Mouse (Mus musculus): ENCODE measurements around the gene Prkar1b.

Gene Prkar1b

GRCm38 (mm10) chr5:139110140-139110855 is 39.5 kb downstream of the Prkar1b start:
- DNase-seq (ENCODE audit: low spot score in 2 of 2): no peak

- no peak for DNase-seq (ENCODE audit: low spot score in 2 of 2)
These were observed 42.0 kb downstream of the Prkar1b start for GRCm38 (mm10) chr5:139107815-139108214.

- no peak for DNase-seq (ENCODE audit: low spot score in 2 of 2)
These were observed 48.0 kb downstream of the Prkar1b start for GRCm38 (mm10) chr5:139101783-139102182.

GRCm38 (mm10) chr5:139098991-139099972 is 50.5 kb downstream of the Prkar1b start:
- peak in 1 of 2 experiments; percentile 19 for DNase-seq (ENCODE audit: low spot score in 2 of 2)

- DNase-seq (ENCODE audit: low spot score in 2 of 2): no peak
These were observed 54.3 kb downstream of the Prkar1b start for GRCm38 (mm10) chr5:139095297-139096110.

GRCm38 (mm10) chr5:139093534-139093933 is 56.3 kb downstream of the Prkar1b start:
- no peak for DNase-seq (ENCODE audit: low spot score in 2 of 2)

GRCm38 (mm10) chr5:139091713-139092112 is 58.1 kb downstream of the Prkar1b start:
- DNase-seq (ENCODE audit: low spot score in 2 of 2): no peak

- no peak for DNase-seq (ENCODE audit: low spot score in 2 of 2)
These were observed 59.6 kb downstream of the Prkar1b start for GRCm38 (mm10) chr5:139090162-139090561.

GRCm38 (mm10) chr5:139088173-139088572 is 61.6 kb downstream of the Prkar1b start:
- no peak for DNase-seq (ENCODE audit: low spot score in 2 of 2)

GRCm38 (mm10) chr5:139084831-139085519 is 64.8 kb downstream of the Prkar1b start:
- DNase-seq (ENCODE audit: low spot score in 2 of 2): peak in 1 of 2 experiments; percentile 35

- no peak for DNase-seq (ENCODE audit: low spot score in 2 of 2)
These were observed 65.5 kb downstream of the Prkar1b start for GRCm38 (mm10) chr5:139084302-139084701.

- DNase-seq (ENCODE audit: low spot score in 2 of 2): no peak
These were observed 66.0 kb downstream of the Prkar1b start for GRCm38 (mm10) chr5:139083841-139084240.

- DNase-seq (ENCODE audit: low spot score in 2 of 2): no peak
These were observed 68.4 kb downstream of the Prkar1b start for GRCm38 (mm10) chr5:139081370-139081769.

GRCm38 (mm10) chr5:139078156-139078462 is 71.7 kb downstream of the Prkar1b start:
- DNase-seq (ENCODE audit: low spot score in 2 of 2): no peak

- no peak for DNase-seq (ENCODE audit: low spot score in 2 of 2)
These were observed 72.3 kb downstream of the Prkar1b start for GRCm38 (mm10) chr5:139077311-139078155.

GRCm38 (mm10) chr5:139076450-139076849 is 73.4 kb downstream of the Prkar1b start:
- DNase-seq (ENCODE audit: low spot score in 2 of 2): no peak

- no peak for DNase-seq (ENCODE audit: low spot score in 2 of 2)
These were observed 74.0 kb downstream of the Prkar1b start for GRCm38 (mm10) chr5:139075791-139076190.

- peak; percentile 33 to 45 for DNase-seq (ENCODE audit: low spot score in 2 of 2)
These were observed 74.7 kb downstream of the Prkar1b start for GRCm38 (mm10) chr5:139075125-139075524.

- no peak for DNase-seq (ENCODE audit: low spot score in 2 of 2)
These were observed 75.8 kb downstream of the Prkar1b start for GRCm38 (mm10) chr5:139073977-139074376.

- DNase-seq (ENCODE audit: low spot score in 2 of 2): no peak
These were observed 76.9 kb downstream of the Prkar1b start for GRCm38 (mm10) chr5:139072866-139073265.
